Mouse (Mus musculus) ES-E14 (cell line): ENCODE measurements around the gene Efl1. TPM values are rescaled to one million over a fixed set of nuclear protein-coding genes. Genes with fewer than 3 reads are reported as not detected.

Experiments used
- DNase-seq: peaks from one replicate; pipeline ENCODE4 v3.0.0-alpha.2; 2013; ENCODE audit warnings: low read depth, low spot score
- H3K27ac ChIP-seq: 2 replicates; pipeline ENCODE4 v1.5.1; 2012; ENCODE audit warnings: low read depth, mild to moderate bottlenecking, low read length, moderate library complexity, mixed read lengths; ENCODE audit not compliant: poor library complexity, insufficient read depth, severe bottlenecking
- H3K36me3 ChIP-seq: 2 replicates; pipeline ENCODE4 v1.6.1; 2012; ENCODE audit warnings: mild to moderate bottlenecking, low read length, moderate library complexity, mixed read lengths; ENCODE audit not compliant: control insufficient read depth, poor library complexity, insufficient read depth, severe bottlenecking
- H3K4me1 ChIP-seq, 2 experiments: fragments of 150-350 bp in 1 of 2; sonication (generic) in 1 of 2; 2 replicates each; pipeline ENCODE4 v1.6.1; 2012; ENCODE audit warnings: low read length in 2 of 2, mild to moderate bottlenecking in 1 of 2, mixed read lengths in 1 of 2; ENCODE audit not compliant: control insufficient read depth in 2 of 2, insufficient read depth in 2 of 2, poor library complexity in 1 of 2
- H3K4me3 ChIP-seq, 2 experiments: fragments of 150-350 bp in 1 of 2; sonication (generic) in 1 of 2; 2 replicates each; pipeline ENCODE4 v1.5.1; 2012; ENCODE audit warnings: low read length in 2 of 2, low read depth in 1 of 2, mild to moderate bottlenecking in 1 of 2, mixed read lengths in 1 of 2; ENCODE audit not compliant: insufficient read depth in 1 of 2, poor library complexity in 1 of 2, severe bottlenecking in 1 of 2
- H3K9ac ChIP-seq: 2 replicates; pipeline ENCODE4 v1.6.1; 2012; ENCODE audit warnings: low read depth, mild to moderate bottlenecking, low read length, mixed read lengths; ENCODE audit not compliant: poor library complexity, insufficient read depth, severe bottlenecking
- H3K9me3 ChIP-seq: fragments of 150-350 bp; sonication (generic); 2 replicates; pipeline ENCODE4 v1.6.1; 2012; ENCODE audit warnings: low read depth, mild to moderate bottlenecking, low read length; ENCODE audit not compliant: control insufficient read depth, insufficient read depth
- CHD2 ChIP-seq: IDR thresholded peaks from 2 replicates; pipeline ENCODE4 v1.6.1; 2014; ENCODE audit warnings: mild to moderate bottlenecking, low read depth, low read length, inconsistent platforms
- HCFC1 ChIP-seq: IDR thresholded peaks from 2 replicates; pipeline ENCODE4 v1.6.1; 2012; ENCODE audit warnings: low read length, inconsistent platforms, borderline replicate concordance; ENCODE audit not compliant: insufficient read depth
- MAFK ChIP-seq: IDR thresholded peaks from 2 replicates; pipeline ENCODE4 v1.6.1; 2014; ENCODE audit warnings: mild to moderate bottlenecking, low read depth, low read length, inconsistent platforms; ENCODE audit not compliant: insufficient read depth
- ZC3H11A ChIP-seq: IDR thresholded peaks from 2 replicates; pipeline ENCODE4 v1.6.1; 2012; ENCODE audit warnings: low read depth, mild to moderate bottlenecking, inconsistent platforms, low read length, borderline replicate concordance
- ZNF384 ChIP-seq: IDR thresholded peaks from 2 replicates; pipeline ENCODE4 v1.6.1; 2012; ENCODE audit warnings: low read depth, low read length, inconsistent platforms
- in situ Hi-C, 2 experiments: fragments of 600-800 bp; cut with MboI; formaldehyde crosslinking; loops; one replicate each; pipeline ENCODE4 v1.15.1; 2025; ENCODE audit warnings: low sequenced_read_pairs in 2 of 2, inconsistent platforms in 1 of 2; ENCODE audit not compliant: unreplicated experiment in 2 of 2
- total RNA-seq: library from RNA; depleted of rRNA; stranded (reverse); fragments of 300-350 nt; gene quantifications from 2 replicates; pipeline ENCODE4 v1.2.3, GENCODE M21; 2012

The Efl1 gene
- total RNA-seq, 1 experiment: 17.0 TPM

DNA sequence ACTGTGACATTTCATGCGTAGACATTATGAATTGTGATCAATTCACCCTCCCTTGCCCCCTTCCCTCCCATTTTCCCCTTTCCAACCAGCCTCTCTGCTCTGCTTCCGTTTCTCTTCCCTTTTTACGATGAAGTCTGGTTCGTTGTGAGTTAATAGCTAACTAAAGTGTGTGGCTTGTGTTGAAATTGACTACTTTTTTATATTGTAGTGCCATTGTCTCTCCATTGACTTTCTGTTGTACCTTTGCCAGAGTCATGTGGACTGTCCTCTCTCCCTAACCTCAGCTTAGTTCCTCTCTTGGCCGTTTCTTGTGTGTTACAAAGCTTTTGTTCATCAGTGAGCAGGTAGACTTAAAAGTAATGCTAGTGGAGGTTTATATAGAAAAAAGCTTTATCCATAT lies 27.6 kb downstream of the Efl1 start:
- Histone ChIP-seq H3K4me1 (no peaks in the 10 kb centered on the region), H3K27ac (no peak overlapping the region), H3K9ac (no peak overlapping the region), H3K36me3 (peaks cover 8% of the 10 kb centered on the region), H3K9me3 (no peaks in the 10 kb centered on the region), H3K4me3 (no peak overlapping the region)
- in situ Hi-C loops: no loop called here
- no peak for TF ChIP-seq HCFC1
- TF ChIP-seq MAFK: no peak
- TF ChIP-seq CHD2: no peak
- TF ChIP-seq ZNF384: no peak
- no peak for TF ChIP-seq ZC3H11A
- DNase-seq: no peak

DNA sequence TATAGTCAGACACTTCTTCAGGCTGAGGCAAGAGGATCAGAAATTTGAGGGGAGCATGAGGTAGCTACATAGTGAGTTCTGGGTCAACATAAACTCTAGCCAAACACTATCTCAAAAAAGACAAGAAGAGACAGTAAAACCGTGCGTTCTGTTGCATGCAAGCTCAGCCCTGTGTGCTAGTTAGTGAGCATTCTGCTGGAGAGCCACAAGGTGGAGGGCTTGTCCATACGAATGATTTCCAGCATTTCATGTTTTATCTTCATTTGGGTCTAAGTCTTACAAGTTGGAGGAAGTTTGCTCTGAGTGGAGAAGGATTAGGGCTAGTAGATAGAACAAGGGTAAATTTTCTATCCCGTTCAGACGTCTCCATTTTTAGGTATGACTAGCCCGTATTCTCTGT lies 28.4 kb downstream of the Efl1 start:
- DNase-seq: no peak
- no peaks in the 10 kb centered on the region for H3K4me1 ChIP-seq
- H3K9me3 ChIP-seq: no peaks in the 10 kb centered on the region
- H3K36me3 ChIP-seq: peaks cover 6% of the 10 kb centered on the region
- no peak overlapping the region for H3K4me3 ChIP-seq
- in situ Hi-C loops: no loop called here
- TF ChIP-seq ZNF384: no peak
- TF ChIP-seq CHD2: no peak
- no peak for TF ChIP-seq HCFC1
- TF ChIP-seq ZC3H11A: no peak
- no peak for TF ChIP-seq MAFK
- H3K9ac ChIP-seq: no peak overlapping the region
- H3K27ac ChIP-seq: no peak overlapping the region

GRCm38 (mm10) chr7:82679901-82680300 lies 31.5 kb downstream of the Efl1 start:
- in situ Hi-C loops: no loop called here
- no peak for DNase-seq
- no peaks in the 10 kb centered on the region for H3K9me3 ChIP-seq
- no peak overlapping the region for H3K27ac ChIP-seq
- H3K4me3 ChIP-seq: no peak overlapping the region
- peaks cover 11% of the 10 kb centered on the region for H3K36me3 ChIP-seq
- H3K4me1 ChIP-seq: no peaks in the 10 kb centered on the region
- TF ChIP-seq CHD2: no peak
- no peak for TF ChIP-seq MAFK
- no peak for TF ChIP-seq ZC3H11A
- TF ChIP-seq ZNF384: no peak
- no peak for TF ChIP-seq HCFC1
- no peak overlapping the region for H3K9ac ChIP-seq

GRCm38 (mm10) chr7:82688736-82689135 lies 40.3 kb downstream of the Efl1 start:
- peaks cover 27% of the 10 kb centered on the region for H3K36me3 ChIP-seq
- H3K9me3 ChIP-seq: no peaks in the 10 kb centered on the region
- H3K9ac ChIP-seq: no peak overlapping the region
- H3K4me1 ChIP-seq: peaks cover 0 to 2% of the 10 kb centered on the region in 2 experiments; a peak in 1 of 4 replicates
- in situ Hi-C loops: no loop called here
- no peak overlapping the region for H3K27ac ChIP-seq
- TF ChIP-seq CHD2 (no peak), HCFC1 (no peak), ZC3H11A (no peak), MAFK (no peak), ZNF384 (no peak)
- no peak for DNase-seq
- H3K4me3 ChIP-seq: no peak overlapping the region

DNA sequence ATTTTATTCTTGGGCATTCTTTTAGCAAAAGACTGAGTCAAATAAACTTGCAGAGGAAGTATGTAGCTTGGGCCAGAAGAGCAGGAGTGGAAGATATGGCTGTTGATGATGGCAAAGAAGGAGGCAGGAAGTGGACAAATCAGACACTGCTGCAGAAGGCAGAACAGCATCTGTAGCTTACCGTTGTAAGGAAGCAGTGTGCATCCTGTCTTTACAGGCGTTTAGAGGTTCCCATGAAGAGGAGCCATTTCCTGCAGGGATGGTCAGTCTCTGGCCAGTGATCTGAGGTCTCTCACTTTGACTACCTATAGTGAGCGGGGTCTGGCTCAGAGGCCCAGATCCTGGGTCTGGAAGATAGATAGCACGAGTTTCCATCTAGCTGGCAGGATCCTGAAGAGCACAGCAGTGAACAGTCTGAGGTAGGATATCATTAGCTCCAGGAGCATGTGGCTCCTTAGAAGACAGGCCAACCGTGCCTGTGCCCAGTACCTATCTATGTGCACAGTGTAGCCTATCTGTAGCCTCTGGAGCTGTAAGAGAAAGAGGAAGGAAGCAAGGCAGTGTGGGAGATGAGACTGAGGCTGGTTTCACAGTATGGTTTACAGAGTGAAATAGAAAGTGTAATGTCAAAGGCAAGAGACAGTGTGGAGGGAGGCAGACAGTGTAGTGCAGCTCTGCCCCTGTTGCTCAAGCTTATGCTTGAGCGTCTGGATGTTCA lies 42.8 kb downstream of the Efl1 start:
- in situ Hi-C loops: no loop called here

More for the DNA sequence above, 42.8 kb downstream of the Efl1 start:
- peaks cover 0 to 2% of the 10 kb centered on the region in 2 experiments; a peak in 1 of 4 replicates for H3K4me1 ChIP-seq
- no peak for TF ChIP-seq HCFC1
- TF ChIP-seq ZC3H11A: no peak
- no peak for TF ChIP-seq MAFK
- no peak overlapping the region for H3K9ac ChIP-seq
- no peak overlapping the region for H3K27ac ChIP-seq
- DNase-seq: no peak
- no peaks in the 10 kb centered on the region for H3K9me3 ChIP-seq
- peaks cover 19% of the 10 kb centered on the region for H3K36me3 ChIP-seq
- H3K4me3 ChIP-seq: no peak overlapping the region
